Mouse (Mus musculus) ES-E14 (cell line): ENCODE data around the gene Etnppl.

Source experiments
- HCFC1 ChIP-seq: IDR thresholded peaks from 2 replicates; pipeline ENCODE4 v1.6.1; 2012; ENCODE audit warnings: low read length, inconsistent platforms, borderline replicate concordance; ENCODE audit not compliant: insufficient read depth
- MAFK ChIP-seq: IDR thresholded peaks from 2 replicates; pipeline ENCODE4 v1.6.1; 2014; ENCODE audit warnings: mild to moderate bottlenecking, low read depth, low read length, inconsistent platforms; ENCODE audit not compliant: insufficient read depth

- TF ChIP-seq MAFK (no peak), HCFC1 (no peak)
These were observed 37.7 kb upstream of the Etnppl start for GRCm38 (mm10) chr3:130579501-130579900.
